Mouse (Mus musculus) olfactory bulb, adult 2 months (tissue): ENCODE measurements around the gene Gm7347.
"Not testable (repeated sequence)": the region's sequence is repeated elsewhere in the genome, so short reads cannot be mapped to it uniquely, and the experiment has no call there.

ENCODE experiments used
- CTCF ChIP-seq: fragments of 200-500 bp; IDR thresholded peaks from 2 replicates; pipeline ENCODE4 v1.5.1; 2012; ENCODE audit warnings: low read depth, mild to moderate bottlenecking, low read length, moderate library complexity; ENCODE audit not compliant: insufficient read depth
- POLR2A ChIP-seq: fragments of 200-500 bp; IDR thresholded peaks from 2 replicates; pipeline ENCODE4 v1.6.1; 2012; ENCODE audit warnings: mild to moderate bottlenecking, low read depth, low read length, moderate library complexity; ENCODE audit not compliant: insufficient read depth

GRCm38 (mm10) chr5:26007697-26008096, 50.7 kb downstream of the Gm7347 start:
- not testable (repeated sequence) for TF ChIP-seq CTCF, POLR2A
